Mouse (Mus musculus) limb, embryonic 10.5 days (tissue): ENCODE data around the gene Mybpc3. TPM values are rescaled to one million over a fixed set of nuclear protein-coding genes. Genes with fewer than 3 reads are reported as not detected.

Experiments
- DNase-seq: peaks from one replicate; pipeline ENCODE4 v3.0.0-alpha.2; 2017; ENCODE audit warnings: low spot score
- H3K27ac ChIP-seq: fragments of 300-500 bp; sonication (generic); 2 replicates; pipeline ENCODE4 v1.5.1; 2016; ENCODE audit warnings: mild to moderate bottlenecking
- H3K27me3 ChIP-seq: fragments of 300-500 bp; sonication (generic); 2 replicates; pipeline ENCODE4 v1.6.1; 2016; ENCODE audit warnings: low read depth, mild to moderate bottlenecking; ENCODE audit not compliant: poor library complexity, severe bottlenecking
- H3K36me3 ChIP-seq: fragments of 300-500 bp; sonication (generic); 2 replicates; pipeline ENCODE4 v1.6.1; 2016; ENCODE audit warnings: mild to moderate bottlenecking, moderate library complexity
- H3K4me1 ChIP-seq: fragments of 300-500 bp; sonication (generic); 2 replicates; pipeline ENCODE4 v1.6.1; 2016
- H3K4me3 ChIP-seq: fragments of 300-500 bp; sonication (generic); 2 replicates; pipeline ENCODE4 v1.5.1; 2016; ENCODE audit warnings: mild to moderate bottlenecking, moderate library complexity
- H3K9me3 ChIP-seq: fragments of 300-500 bp; sonication (generic); replicated peaks from 2 replicates; pipeline ENCODE4 v1.6.1; 2016; ENCODE audit warnings: mild to moderate bottlenecking
- WGBS: fragments of 180-500 bp; shearing (Covaris S2); methylation state at CpG from one replicate; pipeline ENCODE4 v1.1.7; 2016; 5-methylcytosine and 5-hydroxymethylcytosine counted together
- polyA plus RNA-seq: library from polyadenylated mRNA; unstranded; fragments of >200 nt; fragmentation: Nextera tagmentation; extraction: Ambion mirVana; gene quantifications from 2 replicates; pipeline ENCODE4 v1.2.1, GENCODE M21; 2016

Gene Mybpc3
- polyA plus RNA-seq, 1 experiment from 2014 or later, result 0.44 TPM

- no peak for DNase-seq
- H3K36me3 ChIP-seq, result no peaks in the 10 kb centered on the region
- H3K27ac ChIP-seq, result peak within 1 kb of the TSS; percentile 71
- 81% methylated on average over 13 of the region's 13 CpGs for WGBS
- H3K27me3 ChIP-seq, result peaks cover 14% of the 10 kb centered on the region
- no peak within 1 kb of the TSS for H3K4me3 ChIP-seq
- H3K4me1 ChIP-seq, result peaks cover 32% of the 10 kb centered on the region
- no peaks in the 10 kb centered on the region for H3K9me3 ChIP-seq
Observed at GRCm38 (mm10) chr2:91081775-91082695, 35.9 kb upstream of the Mybpc3 start, which contains the start of gene Spi1. Gene Spi1 (plus strand): TSS chr2:91082390.

- peaks cover 30% of the 10 kb centered on the region for H3K4me1 ChIP-seq
- H3K36me3 ChIP-seq, result no peaks in the 10 kb centered on the region
- peaks cover 6% of the 10 kb centered on the region for H3K27me3 ChIP-seq
- no peak for DNase-seq
- peak overlapping the region; percentile 71 for H3K27ac ChIP-seq
- H3K9me3 ChIP-seq, result no peaks in the 10 kb centered on the region
- H3K4me3 ChIP-seq, result no peak overlapping the region
- 70% methylated on average over 11 of the region's 11 CpGs for whole genome bisulfite sequencing
Observed at GRCm38 (mm10) chr2:91082844-91083243, 35.1 kb upstream of the Mybpc3 start.

- Histone ChIP-seq H3K36me3 (no peaks in the 10 kb centered on the region), H3K4me1 (peaks cover 24% of the 10 kb centered on the region), H3K27ac (peak overlapping the region; percentile 71), H3K9me3 (no peaks in the 10 kb centered on the region), H3K27me3 (no peaks in the 10 kb centered on the region; the same call in 1 of the 2 replicates), H3K4me3 (no peak overlapping the region)
- DNase-seq, result no peak
- 57% methylated on average over 1 of the region's 1 CpGs for WGBS
Observed at GRCm38 (mm10) chr2:91083366-91083940, 34.5 kb upstream of the Mybpc3 start.

- 86% methylated on average over 15 of the region's 15 CpGs for WGBS
- no peak overlapping the region for H3K27ac ChIP-seq
Observed at GRCm38 (mm10) chr2:91084179-91084820, 33.6 kb upstream of the Mybpc3 start.

GRCm38 (mm10) chr2:91085494-91086391, 32.2 kb upstream of the Mybpc3 start:
- Histone ChIP-seq H3K27me3 (no peaks in the 10 kb centered on the region), H3K4me3 (no peak overlapping the region), H3K36me3 (no peaks in the 10 kb centered on the region), H3K9me3 (no peaks in the 10 kb centered on the region), H3K4me1 (peaks cover 16% of the 10 kb centered on the region), H3K27ac (0 out of 2 replicates have a peak overlapping the region, but pooled peaks have one; percentile 4)
- no peak for DNase-seq
- 90% methylated on average over 14 of the region's 14 CpGs for WGBS

More at GRCm38 (mm10) chr2:91084179-91084820, 33.6 kb upstream of the Mybpc3 start:
- Histone ChIP-seq H3K27me3 (no peaks in the 10 kb centered on the region), H3K4me1 (peaks cover 16% of the 10 kb centered on the region), H3K9me3 (no peaks in the 10 kb centered on the region), H3K4me3 (no peak overlapping the region), H3K36me3 (no peaks in the 10 kb centered on the region)
- DNase-seq, result no peak

GRCm38 (mm10) chr2:91086392-91087237, 31.3 kb upstream of the Mybpc3 start:
- H3K4me3 ChIP-seq, result no peak overlapping the region
- no peaks in the 10 kb centered on the region for H3K36me3 ChIP-seq
- no peaks in the 10 kb centered on the region for H3K27me3 ChIP-seq
- DNase-seq, result no peak
- peaks cover 16% of the 10 kb centered on the region for H3K4me1 ChIP-seq
- H3K9me3 ChIP-seq, result no peaks in the 10 kb centered on the region
- H3K27ac ChIP-seq, result 0 out of 2 replicates have a peak overlapping the region, but pooled peaks have one; percentile 4
- WGBS, result 85% methylated on average over 9 of the region's 9 CpGs

- H3K4me3 ChIP-seq, result no peak overlapping the region
Observed at GRCm38 (mm10) chr2:91087453-91087852, 30.5 kb upstream of the Mybpc3 start.

GRCm38 (mm10) chr2:91088987-91089386, 29.0 kb upstream of the Mybpc3 start:
- Histone ChIP-seq H3K27me3 (no peaks in the 10 kb centered on the region), H3K4me1 (peaks cover 9% of the 10 kb centered on the region), H3K4me3 (no peak overlapping the region), H3K36me3 (no peaks in the 10 kb centered on the region), H3K9me3 (no peaks in the 10 kb centered on the region), H3K27ac (no peak overlapping the region)
- DNase-seq, result no peak
- WGBS, result 81% methylated on average over 9 of the region's 9 CpGs

More at GRCm38 (mm10) chr2:91087453-91087852, 30.5 kb upstream of the Mybpc3 start:
- peaks cover 16% of the 10 kb centered on the region for H3K4me1 ChIP-seq
- H3K9me3 ChIP-seq, result no peaks in the 10 kb centered on the region
- H3K27ac ChIP-seq, result no peak overlapping the region
- DNase-seq, result no peak
- no peaks in the 10 kb centered on the region for H3K27me3 ChIP-seq
- WGBS, result 91% methylated on average over 9 of the region's 9 CpGs
- no peaks in the 10 kb centered on the region for H3K36me3 ChIP-seq

- Histone ChIP-seq H3K36me3 (no peaks in the 10 kb centered on the region), H3K27me3 (no peaks in the 10 kb centered on the region), H3K27ac (no peak overlapping the region), H3K4me3 (no peak overlapping the region), H3K4me1 (0 out of 2 replicates have a peak, but pooled peaks cover 3% of the 10 kb centered on the region), H3K9me3 (no peaks in the 10 kb centered on the region)
- 80% methylated on average over 6 of the region's 6 CpGs for WGBS
- DNase-seq, result no peak
Observed at GRCm38 (mm10) chr2:91090208-91090607, 27.7 kb upstream of the Mybpc3 start.

GRCm38 (mm10) chr2:91090827-91091226, 27.1 kb upstream of the Mybpc3 start:
- DNase-seq, result no peak
- Histone ChIP-seq H3K9me3 (no peaks in the 10 kb centered on the region), H3K4me3 (no peak overlapping the region), H3K36me3 (no peaks in the 10 kb centered on the region), H3K27me3 (no peaks in the 10 kb centered on the region), H3K27ac (no peak overlapping the region), H3K4me1 (0 out of 2 replicates have a peak, but pooled peaks cover 3% of the 10 kb centered on the region)
- 81% methylated on average over 6 of the region's 6 CpGs for WGBS

- Histone ChIP-seq H3K4me1 (peaks cover 6% of the 10 kb centered on the region), H3K27me3 (no peaks in the 10 kb centered on the region), H3K36me3 (no peaks in the 10 kb centered on the region), H3K4me3 (0 out of 2 replicates have a peak overlapping the region, but pooled peaks have one; percentile 4), H3K9me3 (no peaks in the 10 kb centered on the region), H3K27ac (no peak overlapping the region)
- 68% methylated on average over 14 of the region's 14 CpGs for WGBS
- no peak for DNase-seq
Observed at GRCm38 (mm10) chr2:91096524-91096923, 21.4 kb upstream of the Mybpc3 start.
